Mouse (Mus musculus) monocyte, adult 5-6 weeks (primary cell): Measurements from ENCODE around the gene Rec8. TPM values are rescaled to one million over a fixed set of nuclear protein-coding genes. Genes with fewer than 3 reads are reported as not detected.
A peak's percentile ranks its signal among the peaks of the same experiment; 100 is the strongest.

Experiments
- ATAC-seq: fragments of 153-309, 156-312 bp; replicated peaks from 2 replicates; pipeline ENCODE4 v1.8.0; 2017; ENCODE audit warnings: mild to moderate bottlenecking; ENCODE audit not compliant: low TSS enrichment, insufficient number of reproducible peaks, severe bottlenecking, poor library complexity, low FRiP score
- total RNA-seq: library from RNA; stranded (forward); fragments of 200-1000, 200-491, 200-594 nt; gene quantifications from 3 replicates; pipeline ENCODE4 v1.2.3, GENCODE M21; 2017

Gene Rec8
- total RNA-seq, 1 experiment from 2014 or later: 3.4 TPM

DNA sequence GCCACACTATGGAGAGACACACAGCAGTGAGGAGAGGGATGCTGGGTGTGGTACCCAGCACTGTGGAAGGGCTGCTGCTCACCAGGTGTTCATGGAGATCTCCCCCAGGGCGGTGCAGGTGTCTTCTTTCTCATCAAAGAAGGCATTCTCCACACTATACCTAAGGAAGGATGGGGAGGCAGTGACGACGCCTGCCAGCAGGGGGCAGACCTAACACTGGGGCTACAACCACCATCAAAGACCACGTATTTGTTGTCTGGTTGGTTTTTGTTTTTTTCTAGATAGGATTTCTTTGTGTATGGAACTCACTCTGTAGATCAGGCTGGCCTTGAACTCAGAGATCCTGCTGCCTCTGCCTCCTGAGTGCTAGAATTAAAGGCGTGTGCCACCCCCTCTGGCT is 11.5 kb downstream of the Rec8 start:
- ATAC-seq: peak; percentile 59; the same call in 1 of the 2 replicates

GRCm38 (mm10) chr14:55634874-55635522 is 17.2 kb downstream of the Rec8 start:
- ATAC-seq: peak; percentile 12; the same call in 1 of the 2 replicates

DNA sequence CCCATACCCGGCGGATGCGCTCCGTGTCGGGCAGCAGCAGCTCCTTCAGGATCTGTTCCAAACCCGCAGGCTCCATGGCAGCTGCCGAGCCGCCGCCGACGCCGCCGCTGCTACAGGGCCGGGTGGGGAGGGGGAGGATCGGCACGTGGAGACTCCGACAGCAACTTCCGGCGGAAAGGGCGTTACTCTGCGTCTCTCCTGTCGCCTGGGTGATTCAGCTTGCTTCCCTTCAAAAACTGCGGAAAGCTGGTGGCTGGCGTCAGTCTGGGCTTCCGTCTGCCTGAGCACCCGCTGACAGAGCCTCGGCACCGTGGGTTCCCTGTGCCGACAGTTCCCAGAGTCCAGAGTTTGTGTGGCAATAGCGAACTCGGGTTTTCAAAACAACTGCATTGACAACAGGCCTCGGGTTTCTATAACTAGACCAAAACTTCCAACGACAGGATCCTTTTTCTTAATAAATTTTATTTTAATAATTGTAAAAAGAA is 17.7 kb downstream of the Rec8 start, which contains the start of gene Ipo4:
Gene Ipo4, minus strand, starts transcription at position 435 of the 485 bp plus-strand sequence.
- peak; percentile 85 for ATAC-seq

- ATAC-seq: no peak
Observed at GRCm38 (mm10) chr14:55637795-55638194, 20.0 kb downstream of the Rec8 start, which contains the start of gene Gm49378. Gene Gm49378 (minus strand): TSS chr14:55637895.

DNA sequence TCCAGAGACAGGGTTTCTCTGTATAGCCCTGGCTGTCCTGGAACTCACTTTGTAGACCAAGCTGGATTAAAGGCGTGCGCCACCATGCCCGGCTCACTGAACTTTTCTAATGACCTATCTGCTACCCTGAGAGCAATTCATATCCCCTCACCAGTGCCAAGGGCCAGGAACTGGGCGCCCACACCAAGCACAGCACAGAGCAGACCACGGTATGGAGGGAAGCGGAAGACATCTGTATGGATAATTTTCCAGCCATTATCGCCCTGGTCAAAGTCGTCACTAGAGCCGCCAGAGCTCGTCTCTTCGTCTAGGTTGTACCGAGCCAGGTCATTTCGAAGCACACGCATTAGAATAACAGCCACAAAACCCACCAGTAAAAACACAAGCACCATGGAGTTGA is 23.0 kb downstream of the Rec8 start:
- ATAC-seq: no peak

- ATAC-seq: no peak
Observed at GRCm38 (mm10) chr14:55641291-55641690, 23.5 kb downstream of the Rec8 start.

- ATAC-seq: no peak
Observed at GRCm38 (mm10) chr14:55642679-55643059, 24.8 kb downstream of the Rec8 start.

DNA sequence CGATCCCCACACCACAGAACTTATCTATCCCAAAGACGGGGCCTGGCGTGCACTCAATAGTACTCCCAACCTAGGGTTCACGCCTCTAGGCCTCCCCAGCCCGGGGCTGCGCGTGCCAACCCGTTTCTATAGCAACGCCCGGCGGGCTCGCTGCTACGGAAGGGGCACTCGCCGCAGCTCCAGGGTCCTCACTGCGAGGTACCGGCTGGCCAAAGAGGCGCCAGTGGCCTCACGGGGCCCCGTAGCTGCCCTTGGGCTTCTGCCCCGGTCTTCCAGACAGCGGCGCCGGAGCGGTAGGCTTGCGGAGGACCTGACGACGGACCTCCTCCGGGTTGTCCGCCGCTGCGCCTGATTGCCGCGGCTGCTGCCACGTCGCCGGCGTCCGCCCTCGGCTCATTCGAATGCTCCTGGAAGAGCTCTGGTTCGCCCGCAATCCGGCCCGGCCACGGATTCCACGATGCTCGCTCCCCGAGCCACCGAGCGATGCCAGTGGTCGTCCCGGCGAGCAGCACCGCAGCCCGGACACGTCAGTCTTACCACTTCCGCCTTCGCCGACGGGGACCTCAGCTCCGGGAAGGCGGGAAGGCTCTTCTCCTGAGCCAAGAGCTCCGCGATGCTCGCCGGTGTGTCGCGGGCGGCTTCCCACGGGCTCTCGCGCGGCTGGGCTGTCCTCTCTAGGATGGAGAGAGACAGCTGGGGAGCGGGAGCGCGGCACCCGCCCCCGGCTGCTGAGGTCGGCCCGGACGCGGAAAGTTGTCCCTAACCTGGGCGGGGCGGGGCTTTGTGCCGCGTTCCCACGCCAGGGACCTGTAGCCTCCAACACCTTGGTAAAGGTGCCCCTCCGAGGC is 25.4 kb downstream of the Rec8 start, which contains the start of gene Tm9sf1:
Gene Tm9sf1, minus strand, starts transcription at position 747 of the 848 bp plus-strand sequence.
- peak; percentile 78 for ATAC-seq

GRCm38 (mm10) chr14:55644261-55644888 is 26.5 kb downstream of the Rec8 start:
- no peak for ATAC-seq

- no peak for ATAC-seq
Observed at GRCm38 (mm10) chr14:55649884-55650283, 32.0 kb downstream of the Rec8 start, which contains the start of gene Tssk4. Gene Tssk4 (plus strand): TSS chr14:55650184.

GRCm38 (mm10) chr14:55651528-55651927 is 33.7 kb downstream of the Rec8 start:
- no peak for ATAC-seq

DNA sequence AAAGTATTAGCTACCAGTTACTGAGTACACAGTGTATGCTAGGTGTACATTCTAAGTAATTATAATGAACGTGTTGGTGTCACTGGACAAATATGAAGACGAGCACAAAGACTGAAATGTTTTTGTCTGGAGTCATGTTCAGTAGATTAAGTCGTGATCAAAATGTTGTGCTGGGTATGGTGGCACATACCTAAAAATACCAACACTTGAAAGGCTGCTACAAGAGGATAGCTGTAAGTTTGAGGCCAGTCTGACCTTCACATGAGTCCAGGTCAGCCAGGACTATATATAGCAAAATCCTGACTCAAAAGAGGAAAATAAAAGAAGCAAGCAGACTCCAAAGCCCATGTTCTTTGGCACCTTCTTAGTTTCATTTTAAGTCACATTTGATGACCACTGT is 39.1 kb downstream of the Rec8 start:
- ATAC-seq: no peak

- ATAC-seq: no peak
Observed at GRCm38 (mm10) chr14:55658011-55658410, 40.2 kb downstream of the Rec8 start.

DNA sequence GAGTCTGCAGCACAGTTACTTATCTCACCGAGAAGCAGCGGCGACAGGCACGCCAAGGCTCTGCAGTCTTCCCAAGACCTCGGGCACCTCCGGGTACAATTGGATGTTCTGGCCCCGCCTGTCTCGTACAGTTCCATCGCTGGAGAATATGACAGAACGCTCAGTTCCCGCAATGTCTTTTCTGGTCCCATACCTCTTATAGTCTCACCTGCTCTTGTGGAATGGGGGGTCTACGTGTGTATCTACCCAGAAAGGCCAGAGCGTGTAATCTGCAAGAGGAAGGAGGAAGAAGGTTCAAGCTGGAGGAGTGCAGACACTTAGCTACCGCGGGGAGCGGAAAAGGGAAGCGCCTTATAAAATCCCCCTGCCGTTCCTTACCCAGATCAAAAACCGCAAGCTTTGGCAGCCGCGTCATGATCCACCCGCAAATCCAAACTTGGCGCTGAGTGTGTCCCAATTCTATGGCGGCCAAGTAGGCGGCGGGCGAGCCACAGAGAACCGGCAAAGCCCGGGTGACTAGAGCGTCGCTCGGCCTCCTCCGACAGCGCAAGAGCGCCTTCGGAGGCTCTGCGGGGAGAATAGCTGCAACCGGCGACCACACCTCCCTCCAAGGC is 42.2 kb downstream of the Rec8 start, which contains the start of gene Mdp1:
Gene Mdp1, minus strand, starts transcription at position 549 of the 614 bp plus-strand sequence.
- ATAC-seq: peak; percentile 95

DNA sequence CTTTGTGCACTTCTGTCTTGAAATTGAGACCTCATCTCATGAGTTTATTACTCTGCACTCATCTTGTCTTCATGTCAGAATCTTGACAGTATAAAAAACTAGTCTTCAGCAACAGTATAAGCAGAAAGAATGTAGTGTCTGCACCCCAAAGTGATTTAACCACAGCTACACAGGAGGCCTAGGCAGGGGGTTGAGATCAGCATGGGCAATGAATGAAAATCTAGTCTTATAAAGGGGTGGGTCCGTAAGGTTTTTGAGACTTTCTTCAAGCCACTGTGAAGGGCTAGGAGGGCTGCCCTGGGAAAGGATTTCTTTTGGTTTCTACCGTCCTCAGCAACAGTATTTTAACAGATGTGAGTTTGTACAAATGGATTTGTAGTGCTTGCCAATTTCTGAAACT is 42.8 kb downstream of the Rec8 start:
- ATAC-seq: no peak

DNA sequence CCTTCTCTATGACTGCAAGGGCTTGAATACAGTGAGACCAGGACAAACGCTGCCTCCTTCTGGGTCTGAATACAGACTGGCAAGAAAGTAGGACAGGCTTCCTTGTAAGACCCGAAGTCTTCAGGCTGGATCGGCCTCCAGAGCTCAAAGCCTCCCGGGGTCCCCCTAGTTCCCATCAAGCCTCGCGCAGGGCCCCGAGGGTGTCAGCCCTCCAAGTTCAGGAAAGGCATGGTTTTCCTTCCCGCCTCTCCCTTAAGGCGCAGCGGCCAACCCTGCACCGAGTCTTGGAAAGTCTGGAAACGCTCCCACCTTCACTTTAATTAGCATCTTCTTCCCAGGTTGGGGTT is 53.6 kb downstream of the Rec8 start:
- peak; percentile 10; the same call in 1 of the 2 replicates for ATAC-seq

- peak; percentile 100 for ATAC-seq
Observed at GRCm38 (mm10) chr14:55671833-55672740, 54.2 kb downstream of the Rec8 start, which contains the start of the genes Gmpr2 and Nedd8. Gene Gmpr2 (plus strand): TSS chr14:55671941. Gene Nedd8 (minus strand): TSS chr14:55672124.

- ATAC-seq: no peak
Observed at GRCm38 (mm10) chr14:55672741-55673060, 54.9 kb downstream of the Rec8 start.
